Mouse (Mus musculus) frontal cortex, postnatal 10 days (tissue): ENCODE results near the gene Ttll7.

Source experiments
- DNase-seq, 2 experiments: peaks; one replicate each; pipeline ENCODE4 v3.0.0; 2022; ENCODE audit warnings: low spot score in 2 of 2, mixed read lengths in 1 of 2

The Ttll7 gene

DNA sequence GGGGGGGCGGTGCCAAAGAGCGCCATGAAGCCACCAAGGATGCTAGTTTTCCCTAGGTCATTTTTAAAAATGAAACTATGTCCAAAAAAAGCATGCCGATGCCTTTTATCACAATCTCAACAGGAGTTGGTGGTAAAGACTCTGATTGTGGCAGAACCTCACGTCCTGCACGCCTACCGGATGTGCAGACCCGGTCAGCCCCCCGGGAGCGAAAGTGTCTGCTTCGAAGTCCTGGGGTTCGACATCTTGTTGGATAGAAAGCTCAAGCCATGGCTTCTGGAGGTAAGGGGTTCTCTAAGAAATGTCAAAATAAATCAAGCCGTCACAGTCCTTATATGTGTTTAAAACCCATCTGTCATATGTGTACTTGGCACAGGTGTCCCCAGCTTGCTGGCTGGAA, 60.9 kb downstream of the Ttll7 start:
- no peak for DNase-seq

DNA sequence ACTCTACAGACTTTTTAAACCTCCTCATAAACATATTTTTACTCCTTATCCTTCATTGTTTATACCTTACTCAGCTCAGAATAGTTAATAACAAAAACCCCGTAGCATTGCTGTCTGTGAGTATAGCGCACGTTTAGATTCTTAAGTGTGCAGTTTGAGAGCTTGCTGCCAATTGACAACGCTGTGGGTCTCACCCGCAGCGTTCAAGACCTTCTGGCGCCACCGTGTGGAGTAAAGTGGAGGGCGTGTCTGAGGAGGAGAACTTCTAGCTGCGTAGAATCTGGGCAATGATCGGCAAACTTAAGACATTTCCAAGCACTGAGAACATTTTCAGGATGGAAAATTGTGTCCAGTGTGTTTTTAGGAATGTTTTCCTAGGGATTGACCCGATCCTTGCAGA, 62.6 kb downstream of the Ttll7 start:
- DNase-seq, result peak; percentile 49 to 79

DNA sequence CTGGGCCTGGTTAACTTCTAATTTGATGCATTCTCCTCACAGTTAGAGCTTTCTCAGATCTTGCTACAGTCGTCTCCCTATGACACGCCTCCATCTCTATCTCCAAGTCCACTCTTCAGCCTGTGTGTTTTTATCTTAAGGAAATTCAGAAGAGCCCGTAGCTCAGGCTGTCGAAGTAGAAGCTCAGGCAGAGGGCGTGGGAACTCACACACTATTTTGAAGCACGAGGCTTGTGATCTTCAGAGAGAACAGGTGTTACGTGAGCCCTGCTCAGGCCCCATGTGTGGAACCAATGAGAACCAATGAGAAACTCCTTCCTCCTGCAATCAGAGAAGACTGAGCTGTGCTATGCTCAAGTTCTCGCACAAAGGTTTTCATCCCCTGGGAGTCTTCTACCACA, 65.7 kb downstream of the Ttll7 start:
- no peak for DNase-seq

DNA sequence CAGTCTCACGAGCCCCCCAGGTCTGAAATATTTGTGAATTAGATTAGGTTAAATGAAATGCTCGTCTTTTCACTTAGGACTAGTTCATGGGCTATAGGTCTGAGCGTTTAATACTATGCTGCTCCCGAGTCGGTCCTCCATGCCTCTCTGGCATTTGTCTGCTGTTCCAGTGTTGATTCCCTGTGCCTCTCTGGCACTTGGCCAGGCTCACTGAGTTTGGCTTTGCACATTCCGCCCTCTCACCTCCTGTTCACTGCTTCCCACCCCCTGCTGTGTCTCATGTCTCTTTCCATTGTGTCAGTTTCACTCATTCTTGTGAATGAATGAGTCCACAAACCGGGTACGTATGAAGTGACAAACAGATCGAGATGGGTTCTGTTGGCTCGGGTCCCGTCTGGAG, 66.2 kb downstream of the Ttll7 start:
- peak; percentile 39 to 41 for DNase-seq

DNA sequence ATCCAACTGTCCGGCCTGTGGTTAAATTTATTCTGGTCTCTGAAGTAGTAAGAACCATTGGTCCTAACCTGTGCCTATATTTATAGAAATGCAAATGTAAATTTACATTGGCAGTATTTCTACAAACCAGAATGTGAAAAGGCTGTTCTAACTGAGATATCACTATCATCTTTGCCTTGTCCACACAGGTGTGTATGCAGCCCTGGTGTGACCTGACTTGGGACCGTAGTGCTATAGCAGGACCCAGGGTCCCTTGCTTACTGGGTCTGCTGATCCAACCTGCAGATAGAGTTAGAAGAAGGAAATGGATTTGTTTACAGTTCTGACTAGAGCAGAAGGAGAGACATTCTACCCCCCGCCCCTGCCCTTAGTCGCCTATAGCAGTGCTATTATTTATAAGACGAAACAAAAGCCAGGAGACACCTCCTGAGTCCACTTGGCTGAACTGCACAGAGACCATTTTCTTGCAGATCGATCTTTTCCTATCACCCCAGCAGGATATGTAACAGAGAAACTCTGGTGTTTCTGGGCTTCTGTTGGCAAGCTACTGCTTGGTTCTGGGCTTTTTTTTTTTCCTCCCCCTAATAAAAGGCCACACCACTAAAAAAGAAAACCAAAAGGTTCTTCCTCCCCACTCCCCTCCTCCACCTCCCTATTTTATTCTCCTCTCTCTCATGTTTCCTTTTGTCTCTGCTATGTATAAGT, 75.3 kb downstream of the Ttll7 start:
- DNase-seq, result no peak

DNA sequence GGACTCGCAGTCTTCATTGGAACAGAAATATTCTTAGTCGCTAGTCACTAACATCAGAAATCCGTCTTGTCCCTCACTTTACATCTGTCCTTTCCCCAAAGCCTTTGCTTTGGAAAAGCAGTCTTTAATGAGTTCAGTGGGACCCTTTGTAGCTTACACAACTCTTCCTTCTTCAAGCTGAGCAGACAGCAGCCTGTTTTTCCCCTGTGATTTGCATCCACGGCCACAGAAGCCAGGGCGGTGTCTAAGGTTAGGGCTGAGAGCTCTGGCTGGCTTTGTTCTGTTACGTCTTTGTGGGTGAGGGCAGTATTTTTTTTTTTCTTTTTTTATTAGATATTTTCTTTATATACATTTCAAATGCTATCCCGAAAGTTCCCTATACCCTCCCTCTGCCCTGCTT, 76.0 kb downstream of the Ttll7 start:
- DNase-seq, result no peak

DNA sequence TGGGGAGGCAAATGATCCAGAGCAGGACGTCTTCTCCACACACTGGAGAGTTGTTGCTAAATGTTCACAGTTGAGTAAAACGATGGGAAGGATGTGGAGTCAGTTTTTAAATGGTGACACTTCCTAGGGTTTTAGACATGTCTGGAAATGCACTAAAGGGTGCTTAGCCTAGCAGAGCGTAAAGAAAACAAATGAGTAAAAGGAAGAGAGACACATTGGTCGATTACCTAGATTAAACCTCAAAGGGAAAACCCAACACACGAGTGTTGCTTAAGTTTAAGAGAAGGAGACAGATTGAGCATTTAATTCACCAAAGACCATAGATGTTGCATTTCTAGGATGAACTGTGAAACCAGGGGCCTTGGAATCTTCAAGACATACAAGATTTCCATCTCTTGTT, 76.8 kb downstream of the Ttll7 start:
- DNase-seq, result no peak

DNA sequence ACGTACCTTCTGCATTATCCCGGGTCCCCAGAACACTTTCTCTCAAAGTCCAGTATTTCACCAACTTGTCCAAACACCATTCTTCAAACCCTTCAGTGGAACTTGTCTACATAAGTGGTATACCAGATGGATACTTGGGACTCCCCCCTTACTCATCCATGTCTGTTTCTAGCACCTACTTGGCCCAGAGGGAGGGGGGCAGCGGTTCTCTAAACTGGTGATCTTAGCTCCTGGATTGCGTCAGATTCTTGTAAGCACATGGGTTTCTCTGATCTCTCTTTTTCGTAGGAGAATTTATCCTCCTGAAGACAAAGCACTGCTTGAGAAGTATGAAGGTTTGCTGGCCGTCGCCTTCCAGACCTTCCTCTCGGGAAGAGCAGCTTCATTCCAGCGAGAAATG, 79.0 kb downstream of the Ttll7 start:
- no peak for DNase-seq

DNA sequence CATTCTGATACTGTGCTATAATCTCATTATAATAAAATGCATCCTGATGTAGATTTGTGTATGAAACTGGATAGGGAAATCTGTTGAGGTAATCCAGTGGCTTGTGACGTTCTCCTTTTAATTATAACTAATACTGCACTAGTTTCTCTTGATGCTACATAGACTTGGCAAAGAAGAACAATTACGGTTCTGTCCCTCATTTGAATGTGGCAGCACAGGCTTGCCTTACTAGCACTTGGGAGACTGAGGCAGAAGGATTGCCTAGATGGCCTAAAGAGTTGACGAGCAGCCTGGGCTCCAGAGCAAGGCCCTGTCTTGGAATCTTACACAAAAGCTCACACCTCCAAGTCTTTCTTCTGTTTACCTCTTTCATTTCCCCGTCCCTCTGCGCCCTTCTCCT, 80.3 kb downstream of the Ttll7 start:
- DNase-seq, result no peak

DNA sequence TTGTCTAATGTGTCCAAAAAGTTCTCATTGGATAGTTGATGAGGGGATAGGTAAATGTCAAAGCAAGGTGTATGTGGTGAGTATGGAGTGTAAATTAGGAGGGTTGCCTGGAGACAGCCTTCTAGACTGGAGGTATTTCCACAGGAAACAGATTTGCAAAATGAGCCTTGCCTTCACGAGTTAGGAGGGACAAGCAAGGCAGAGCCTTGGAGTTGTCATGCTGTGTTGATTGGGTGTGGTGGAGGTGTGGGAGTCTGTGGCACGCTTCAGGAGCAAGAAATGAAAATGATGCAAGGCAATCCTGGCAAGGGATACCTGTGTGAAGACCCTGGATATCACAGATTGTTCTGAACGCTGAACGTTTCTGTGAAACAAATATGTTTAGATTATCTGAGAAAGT, 84.7 kb downstream of the Ttll7 start:
- DNase-seq, result no peak

DNA sequence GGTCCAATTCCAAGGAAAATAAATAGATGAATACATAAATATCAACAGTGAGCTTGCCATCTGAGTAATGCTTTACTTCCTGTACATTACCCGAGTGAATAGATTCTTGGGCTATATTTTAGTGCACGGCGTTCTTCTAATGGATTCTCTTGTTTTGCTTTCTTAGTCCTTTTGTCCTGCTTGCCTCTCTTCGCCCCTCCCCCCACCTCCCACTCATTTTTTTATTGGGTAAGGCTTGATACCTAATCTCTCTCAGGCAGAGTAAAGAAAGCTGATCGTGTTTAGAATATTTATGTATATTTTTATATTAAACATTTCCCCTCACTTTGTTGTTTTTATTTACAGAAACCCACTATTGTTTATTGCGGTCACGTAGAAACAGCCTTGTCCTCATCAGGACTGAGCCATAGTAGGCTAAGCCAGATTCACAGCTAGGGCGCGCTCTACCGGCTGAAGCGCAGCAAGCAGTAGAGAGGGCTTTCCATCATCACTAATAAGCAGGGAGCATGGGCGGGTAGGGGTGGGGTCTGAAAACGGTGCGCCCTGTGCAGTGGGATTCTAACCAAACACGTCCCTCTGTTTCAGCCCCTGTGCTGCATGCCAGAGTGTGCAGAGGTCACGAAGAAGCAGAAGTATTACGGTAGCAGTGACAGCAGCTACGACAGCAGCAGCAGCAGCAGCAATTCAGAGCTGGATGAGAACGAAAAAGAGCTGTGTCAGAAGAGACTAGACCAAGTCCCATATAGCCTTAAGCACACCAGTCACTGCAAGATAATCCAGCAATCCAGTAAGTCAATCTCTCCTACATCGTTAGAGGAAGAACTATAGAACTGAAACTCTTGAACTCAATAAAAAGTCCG, 87.5 kb downstream of the Ttll7 start:
- no peak for DNase-seq

DNA sequence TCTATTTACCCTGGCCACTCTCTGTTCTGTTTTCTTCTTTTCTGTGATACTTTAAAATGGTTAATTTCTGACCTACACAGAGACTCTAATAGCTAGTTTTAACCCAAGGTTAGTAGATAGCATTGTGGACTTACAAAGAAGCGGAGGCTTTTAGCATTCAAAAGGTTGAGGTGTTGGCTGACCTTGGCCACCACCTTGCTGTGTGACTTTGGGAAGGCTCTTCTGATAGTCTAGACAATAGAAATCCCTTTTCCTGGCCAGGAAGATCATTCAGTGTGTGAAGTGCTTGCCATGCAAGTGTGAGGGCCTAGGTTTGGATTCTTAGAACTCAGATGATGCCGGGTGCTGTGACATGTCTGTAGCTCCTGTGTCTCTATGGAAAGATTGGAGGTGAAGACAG, 90.9 kb downstream of the Ttll7 start:
- DNase-seq, result no peak

DNA sequence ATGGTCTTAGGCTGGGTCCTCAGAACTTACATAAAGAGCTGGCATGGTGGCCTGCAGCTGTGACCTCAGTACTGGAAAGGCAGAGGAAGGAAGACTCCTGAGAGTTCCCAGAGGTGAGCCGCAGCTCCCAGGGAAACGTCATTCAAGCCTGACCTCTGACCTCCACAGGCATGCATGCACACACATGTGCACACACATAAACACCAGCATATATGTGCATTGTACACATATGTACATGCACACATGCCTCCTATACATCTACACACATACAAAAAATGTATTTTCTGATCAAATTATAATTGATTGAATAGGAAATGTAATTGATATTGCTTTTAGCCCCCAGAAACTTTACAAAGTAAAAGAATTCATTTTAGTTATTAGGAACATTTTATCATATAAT, 93.2 kb downstream of the Ttll7 start:
- DNase-seq, result no peak

DNA sequence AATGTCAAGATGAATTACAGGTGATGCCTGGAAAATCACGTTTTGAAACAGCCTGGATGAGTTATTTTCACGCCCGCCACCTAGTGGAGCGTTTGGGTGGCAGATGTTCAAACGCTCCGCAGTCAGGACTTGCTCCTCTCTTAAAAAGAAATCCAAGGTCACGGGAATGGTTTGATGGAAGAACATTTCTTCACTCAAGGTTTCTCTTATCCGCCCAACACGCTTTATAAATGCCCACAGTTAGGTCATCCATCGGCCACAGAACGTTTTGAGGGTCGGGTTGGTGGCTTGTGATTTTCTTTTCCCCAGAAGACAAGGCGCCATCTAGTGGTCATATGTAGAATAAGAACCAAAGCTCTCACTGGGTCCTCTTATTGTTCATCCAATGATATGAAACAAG, 93.7 kb downstream of the Ttll7 start:
- peak in 1 of 2 experiments; percentile 62 for DNase-seq

DNA sequence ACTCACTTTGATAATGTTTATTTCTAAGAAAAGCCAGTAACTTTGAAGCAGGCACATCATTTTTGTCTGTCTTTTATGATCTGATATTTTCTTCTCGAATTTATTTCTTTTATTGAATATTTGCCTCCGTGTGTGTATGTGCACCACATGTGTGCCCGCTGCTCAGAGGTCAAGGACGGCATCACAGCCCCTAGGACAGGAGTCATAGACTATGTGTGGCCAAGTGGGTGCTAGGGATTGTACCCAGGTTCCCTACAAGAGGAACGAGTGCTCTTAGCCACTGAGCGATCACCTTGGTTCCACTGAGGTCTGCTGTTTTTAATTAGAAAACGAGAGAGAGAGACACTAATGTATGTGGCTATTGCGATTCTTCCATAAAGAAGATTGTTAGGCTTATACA, 94.5 kb downstream of the Ttll7 start:
- DNase-seq, result no peak

DNA sequence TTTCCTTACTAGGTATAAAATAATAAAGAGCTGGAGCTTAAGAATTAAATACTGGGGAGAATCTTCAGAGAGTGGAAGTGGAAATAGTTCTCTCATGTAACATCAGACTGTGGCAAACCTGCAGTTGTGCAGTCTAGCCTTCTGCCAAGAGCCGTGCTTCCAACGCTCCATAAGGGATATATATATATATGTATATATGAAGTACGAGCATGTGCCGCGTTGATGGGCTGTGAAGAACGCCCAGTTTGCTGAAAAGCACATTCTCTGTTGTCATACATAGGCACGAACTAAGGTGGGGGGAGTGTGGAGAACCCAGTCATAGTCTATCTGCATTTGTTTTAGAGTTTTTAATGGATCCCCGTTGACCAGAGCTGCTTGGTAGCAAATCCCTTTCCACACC, 104.6 kb downstream of the Ttll7 start:
- DNase-seq, result no peak

DNA sequence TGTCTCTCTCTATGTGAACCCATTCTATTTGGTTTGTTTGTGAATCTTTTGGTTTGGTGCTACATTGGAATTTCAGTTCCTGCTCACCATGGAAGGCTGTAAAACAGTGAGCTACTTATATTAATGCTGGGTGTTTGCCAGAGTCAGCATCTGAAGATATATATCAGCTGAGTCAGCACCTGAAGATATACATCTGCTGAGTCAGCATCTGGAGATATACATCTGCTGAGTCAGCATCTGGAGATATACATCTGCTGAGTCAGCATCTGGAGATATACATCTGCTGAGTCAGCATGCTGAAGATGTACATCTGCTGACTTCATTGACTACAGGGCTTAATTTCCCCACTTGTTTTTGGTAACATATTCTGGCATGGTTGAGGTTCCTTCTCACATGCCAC, 110.7 kb downstream of the Ttll7 start:
- DNase-seq, result no peak

DNA sequence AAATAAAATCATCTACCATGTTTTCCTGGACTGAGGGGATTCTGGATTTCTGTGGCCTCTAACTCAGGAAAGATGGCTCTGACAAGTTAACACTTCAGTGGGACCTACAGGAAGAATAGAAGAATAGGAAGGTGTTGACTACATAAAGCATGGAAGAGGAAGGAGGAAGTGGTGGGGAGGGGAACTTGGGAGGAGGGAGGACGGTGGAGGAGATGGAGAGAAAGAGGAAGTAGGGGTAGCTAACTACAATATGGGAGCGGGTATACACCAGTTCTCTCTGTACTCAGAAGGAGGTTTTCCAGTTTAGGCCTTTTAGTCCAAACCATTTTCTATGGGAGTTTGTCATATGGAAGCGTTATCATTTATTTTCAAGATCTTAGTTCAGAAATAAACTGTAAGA, 112.2 kb downstream of the Ttll7 start:
- DNase-seq, result no peak

DNA sequence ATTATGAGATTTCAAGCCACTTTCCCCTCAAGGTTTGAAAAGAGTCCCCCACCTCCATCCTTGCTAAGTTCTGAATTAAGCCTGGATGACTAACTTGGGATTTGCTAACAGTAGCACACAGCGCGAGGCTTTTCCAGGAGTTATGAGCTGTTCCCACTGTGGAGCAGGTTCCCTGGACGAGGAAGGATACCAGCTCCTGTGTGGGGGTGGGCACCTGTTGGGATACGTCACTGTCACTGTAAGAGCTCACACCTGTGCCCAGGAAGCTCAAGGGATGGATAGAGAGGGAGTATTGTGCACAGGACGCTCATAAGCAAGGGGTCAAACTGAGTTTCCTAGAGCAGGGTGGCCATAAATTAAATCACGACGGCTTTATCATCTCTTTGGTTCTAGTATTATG, 115.1 kb downstream of the Ttll7 start:
- no peak for DNase-seq

DNA sequence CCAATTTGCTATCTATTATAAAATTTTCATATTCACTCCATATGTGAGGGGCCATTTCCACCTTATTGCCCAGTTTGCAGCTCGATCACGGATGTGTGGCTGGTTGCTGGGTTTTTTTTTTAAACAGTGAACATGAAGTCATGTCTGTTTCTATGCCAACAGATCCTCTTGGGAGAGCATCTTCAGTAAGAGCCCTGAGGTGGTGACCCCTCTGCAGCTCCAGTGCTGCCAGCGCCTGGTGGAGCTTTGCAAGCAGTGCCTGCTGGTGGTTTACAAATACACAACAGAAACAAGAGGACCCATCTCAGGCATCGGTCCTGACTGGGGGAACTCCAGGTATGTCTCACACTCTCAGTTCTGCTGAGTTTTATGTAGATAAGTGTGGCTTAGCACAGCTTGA, 115.7 kb downstream of the Ttll7 start:
- no peak for DNase-seq

DNA sequence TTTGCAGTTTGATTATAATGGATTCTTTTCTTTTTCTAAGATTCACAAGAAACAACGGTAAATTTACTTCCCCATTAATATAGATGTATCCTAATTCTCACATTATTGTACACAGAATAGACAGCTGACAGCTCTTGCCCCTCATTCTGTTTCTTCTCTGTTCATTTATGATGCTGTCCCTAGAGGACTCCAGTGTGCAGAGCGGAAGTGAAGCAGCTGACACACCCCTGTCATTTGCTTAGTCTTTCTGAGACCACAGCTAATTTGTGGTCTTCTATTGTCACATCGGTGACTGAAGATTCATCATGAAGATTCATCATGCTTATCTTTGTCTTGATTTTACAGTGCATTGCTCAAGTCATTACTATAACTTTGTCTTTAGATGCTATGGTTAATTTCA, 126.1 kb downstream of the Ttll7 start:
- no peak for DNase-seq

DNA sequence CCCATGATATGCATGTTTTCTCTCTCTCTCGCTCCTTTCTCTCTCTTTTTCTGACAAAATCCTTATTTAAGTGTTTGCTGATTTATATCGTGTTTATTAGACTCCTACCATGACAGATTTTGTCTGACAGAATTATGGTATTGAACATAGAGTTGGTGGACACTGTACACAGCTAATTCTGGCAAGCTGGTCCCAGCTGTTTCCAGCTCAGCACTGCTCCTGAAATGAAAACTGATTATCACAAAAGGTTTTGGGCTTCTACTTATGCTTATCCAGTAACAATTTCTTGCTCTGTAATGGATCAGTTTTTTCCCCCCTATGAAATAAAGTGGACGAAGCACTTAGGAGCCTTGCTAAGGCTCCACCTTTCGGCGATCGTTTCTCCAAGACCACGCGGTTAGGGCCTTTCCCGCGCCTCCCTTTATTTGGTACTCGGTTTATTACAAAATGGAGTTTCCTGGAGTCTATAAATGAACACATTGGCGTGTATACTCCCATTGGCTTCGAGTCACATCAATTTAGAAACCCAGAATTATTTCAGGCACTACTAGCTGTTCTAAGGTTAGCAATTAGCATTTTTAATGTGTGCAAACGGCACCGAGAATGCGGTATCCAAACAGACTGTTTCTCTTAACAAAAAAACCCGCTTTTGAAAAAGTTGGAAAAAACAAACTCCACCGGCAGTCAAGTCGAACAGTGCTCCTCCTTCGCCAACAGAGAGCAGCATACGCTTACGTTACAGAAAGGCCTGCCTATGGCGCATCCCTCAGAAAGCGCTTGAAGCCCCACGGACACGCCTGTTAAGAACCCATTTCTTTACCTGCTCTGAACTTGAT, 141.9 kb downstream of the Ttll7 start:
- DNase-seq, result peak; percentile 17 to 43
